Comparison of ENCODE assay signal across 28 mouse cellular contexts in genomic region chr17:13368658-13369057, GRCm38 (mm10). TPM values are rescaled to one million over a fixed set of nuclear protein-coding genes. Genes with fewer than 3 reads are reported as not detected.
A peak's percentile ranks its signal among the peaks of the same experiment; 100 is the strongest.
DNase-seq lines count a peak whose midpoint lies in the region; ATAC-seq lines count a peak whose summit lies in the region.
"Not testable (repeated sequence)": the region's sequence is repeated elsewhere in the genome, so short reads cannot be mapped to it uniquely, and the experiment has no call there.
"Had no signal": no experiment of that assay in that cellular context is flagged by ENCODE, and none has a peak within 500 bp of the region (broad histone marks: within the 10 kb centered on the region; RNA-seq: fewer than 3 reads in every experiment).

No protein-coding gene starts in this region.

- not testable (repeated sequence) for H3K36me3 ChIP-seq in embryonic facial prominence, embryonic 10.5 days (replicated peaks); hindbrain, embryonic 14.5 days (replicated peaks; ENCODE audit: control insufficient read depth, insufficient read depth); kidney, embryonic 15.5 days; liver, embryonic 11.5 days (ENCODE audit: control insufficient read depth, insufficient read depth, low read length)

- not testable (repeated sequence) for ATAC-seq in hindbrain, embryonic 14.5 days (ENCODE audit: low FRiP score)
- ATAC-seq in kidney, embryonic 15.5 days (replicated peaks; ENCODE audit: low FRiP score), result 0 out of 2 replicates have a peak, but pooled peaks have one; percentile 37
- peak; percentile 24; the same call in 1 of the 2 replicates for ATAC-seq in liver, embryonic 11.5 days (replicated peaks; ENCODE audit: low FRiP score)

- peak; percentile 2 for DNase-seq in embryonic facial prominence, embryonic 10.5 days (ENCODE audit: low spot score)
- DNase-seq in heart, adult 11 months, result peak; percentile 81
- DNase-seq in hindbrain, embryonic 14.5 days (ENCODE audit: low spot score), result peak; percentile 6
- peak; percentile 23 to 25 for DNase-seq in layer of hippocampus, postnatal 10 days (ENCODE audit: low spot score in 2 of 2)
- not testable (repeated sequence) for DNase-seq in liver, embryonic 11.5 days (ENCODE audit: low spot score)
- DNase-seq in right cerebral cortex, adult 2 months (ENCODE audit: low spot score in 2 of 2), result peak; percentile 20 to 28

- H3K27me3 ChIP-seq in embryonic facial prominence, embryonic 10.5 days (replicated peaks; ENCODE audit: low read depth, poor library complexity, severe bottlenecking); hindbrain, embryonic 14.5 days (ENCODE audit: control insufficient read depth, insufficient read depth, low read length); kidney, embryonic 15.5 days; liver, embryonic 11.5 days (replicated peaks; ENCODE audit: control insufficient read depth, insufficient read depth, low read length): not testable (repeated sequence)

- H3K4me1 ChIP-seq in embryonic facial prominence, embryonic 10.5 days; hindbrain, embryonic 14.5 days (replicated peaks; ENCODE audit: control insufficient read depth, insufficient read depth, low read length); kidney, embryonic 15.5 days; liver, embryonic 11.5 days (replicated peaks; ENCODE audit: control insufficient read depth, insufficient read depth, low read length): not testable (repeated sequence)

- H3K9me3 ChIP-seq in embryonic facial prominence, embryonic 10.5 days, result peaks cover 40% of the 10 kb centered on the region
- H3K9me3 ChIP-seq in hindbrain, embryonic 14.5 days (ENCODE audit: control insufficient read depth, low read length), result peaks cover 11% of the 10 kb centered on the region; the same call in 1 of the 2 replicates
- peaks cover 18% of the 10 kb centered on the region for H3K9me3 ChIP-seq in kidney, embryonic 15.5 days (replicated peaks)
- H3K9me3 ChIP-seq in liver, embryonic 11.5 days (ENCODE audit: control insufficient read depth, low read length), result not testable (repeated sequence)

- WGBS in embryonic facial prominence, embryonic 10.5 days, result 91% methylated on average over 7 of the region's 7 CpGs
- whole genome bisulfite sequencing in hindbrain, embryonic 14.5 days, result 91% methylated on average over 6 of the region's 7 CpGs
- WGBS in kidney, embryonic 15.5 days, result 87% methylated on average over 7 of the region's 7 CpGs
- WGBS in liver, embryonic 11.5 days, result 90% methylated on average over 7 of the region's 7 CpGs

- H3K27ac ChIP-seq in embryonic facial prominence, embryonic 10.5 days (replicated peaks); hindbrain, embryonic 14.5 days; kidney, embryonic 15.5 days; liver, embryonic 11.5 days (ENCODE audit: low read depth, low read length): not testable (repeated sequence)

- H3K4me3 ChIP-seq in embryonic facial prominence, embryonic 10.5 days; hindbrain, embryonic 14.5 days (replicated peaks; ENCODE audit: low read length); kidney, embryonic 15.5 days (replicated peaks); liver, embryonic 11.5 days (ENCODE audit: low read depth, low read length): not testable (repeated sequence)

- not testable (repeated sequence) for H3K4me2 ChIP-seq in hindbrain, embryonic 14.5 days (replicated peaks); kidney, embryonic 15.5 days; liver, embryonic 11.5 days

- not testable (repeated sequence) for H3K9ac ChIP-seq in hindbrain, embryonic 14.5 days; kidney, embryonic 15.5 days; liver, embryonic 11.5 days (ENCODE audit: low read depth, low read length)

RNA-seq across cellular contexts. Expression of gene Tcp10c, which starts 14.3 kb away (rescaled TPM):
- polyA plus RNA-seq in embryonic facial prominence, embryonic 10.5 days (2016; fragmentation: Nextera tagmentation; extraction: Ambion mirVana), result not detected in 2 replicates
- polyA plus RNA-seq in hindbrain, embryonic 14.5 days (2014; fragmentation: Nextera tagmentation; extraction: Ambion mirVana), result 0.16 TPM in 1 of 2 replicates, not detected in the other
- polyA plus RNA-seq in kidney, embryonic 15.5 days (2015; fragmentation: Nextera tagmentation; extraction: Ambion mirVana), result not detected in 2 replicates
- total RNA-seq in layer of hippocampus, postnatal 10 days (2021), result under 1 TPM in 1 of 2 experiments, not detected in 1; 0.20 TPM
- not detected in 2 replicates for polyA plus RNA-seq in liver, embryonic 11.5 days (2014; fragmentation: Nextera tagmentation; extraction: Ambion mirVana)
- total RNA-seq: adrenal gland, postnatal 14 days; gastrocnemius, postnatal 14 days; granulocyte monocyte progenitor cell, adult 5-6 weeks; heart, postnatal 14 days; left cerebral cortex, adult 2 months; left cerebral cortex, postnatal 4 days; neutrophil, adult 5-6 weeks had no signal
- polyA plus RNA-seq: CD4-positive, CD25-positive, alpha-beta regulatory T cell, adult 4 months; embryonic facial prominence, embryonic 14.5 days; erythroblast, embryonic 14.5 days; forebrain, embryonic 12.5 days; heart, embryonic 13.5 days; hindbrain, embryonic 10.5 days; kidney, embryonic 14.5 days; limb, embryonic 14.5 days; liver, embryonic 14.5 days; lung, adult 2 months; midbrain, embryonic 16.5 days; neural tube, embryonic 11.5 days; stomach, embryonic 15.5 days; urinary bladder, adult 2 months had no signal
